Mouse (Mus musculus) olfactory bulb, adult 2 months (tissue): ENCODE results near the gene Cntnap2.

Experiments used
- CTCF ChIP-seq: fragments of 200-500 bp; IDR thresholded peaks from 2 replicates; pipeline ENCODE4 v1.5.1; 2012; ENCODE audit warnings: low read depth, mild to moderate bottlenecking, low read length, moderate library complexity; ENCODE audit not compliant: insufficient read depth
- POLR2A ChIP-seq: fragments of 200-500 bp; IDR thresholded peaks from 2 replicates; pipeline ENCODE4 v1.6.1; 2012; ENCODE audit warnings: mild to moderate bottlenecking, low read depth, low read length, moderate library complexity; ENCODE audit not compliant: insufficient read depth

DNA sequence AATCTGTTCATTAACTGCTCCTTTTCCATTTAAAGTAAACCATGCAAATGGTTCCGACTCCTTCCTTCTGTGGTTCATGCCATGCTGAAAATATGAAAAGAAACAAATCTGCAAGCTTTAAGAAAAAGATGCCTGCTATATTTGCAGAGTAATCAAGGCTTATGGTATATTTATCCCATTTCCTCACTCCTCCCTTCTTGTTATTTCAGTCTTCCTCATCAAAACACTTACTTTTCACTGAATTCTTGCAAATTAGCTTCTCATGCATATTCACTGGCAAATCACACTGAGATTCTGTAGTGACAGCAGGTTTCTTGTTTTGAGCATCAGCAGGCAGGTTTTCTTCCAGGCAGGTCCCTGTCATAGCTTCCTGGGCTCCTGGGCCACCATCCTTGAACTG is 396.3 kb downstream of the Cntnap2 start:
- TF ChIP-seq CTCF (no peak), POLR2A (no peak)
